Mouse (Mus musculus) stomach, embryonic 16.5 days (tissue): ENCODE results near the gene Ylpm1. TPM values are rescaled to one million over a fixed set of nuclear protein-coding genes. Genes with fewer than 3 reads are reported as not detected.

Experiments
- ATAC-seq: fragments of 200-750 bp; cut with Nextera tagmentation; 2 replicates; pipeline ENCODE4 v1.8.0; 2017; ENCODE audit warnings: moderate number of reproducible peaks, moderate TSS enrichment; ENCODE audit not compliant: insufficient read depth, low FRiP score
- H3K27ac ChIP-seq: fragments of 300-500 bp; sonication (generic); 2 replicates; pipeline ENCODE4 v1.5.1; 2014; ENCODE audit warnings: low read length
- H3K27me3 ChIP-seq: fragments of 300-500 bp; sonication (generic); 2 replicates; pipeline ENCODE4 v1.6.1; 2014; ENCODE audit warnings: low read length, control low read depth, mixed read lengths; ENCODE audit not compliant: control insufficient read depth, insufficient read depth
- H3K36me3 ChIP-seq: fragments of 300-500 bp; sonication (generic); 2 replicates; pipeline ENCODE4 v1.6.1; 2014; ENCODE audit warnings: low read length; ENCODE audit not compliant: control insufficient read depth, insufficient read depth
- H3K4me1 ChIP-seq: fragments of 300-500 bp; sonication (generic); 2 replicates; pipeline ENCODE4 v1.6.1; 2014; ENCODE audit warnings: low read length, control low read depth, mixed read lengths; ENCODE audit not compliant: control insufficient read depth, insufficient read depth
- H3K4me2 ChIP-seq: fragments of 300-500 bp; sonication (generic); 2 replicates; pipeline ENCODE4 v1.6.1; 2014; ENCODE audit warnings: low read depth, low read length, mixed read lengths
- H3K4me3 ChIP-seq: fragments of 300-500 bp; sonication (generic); replicated peaks from 2 replicates; pipeline ENCODE4 v1.5.1; 2014; ENCODE audit warnings: mild to moderate bottlenecking, low read length
- H3K9ac ChIP-seq: fragments of 300-500 bp; sonication (generic); 2 replicates; pipeline ENCODE4 v1.6.1; 2014; ENCODE audit warnings: low read length
- H3K9me3 ChIP-seq: fragments of 300-500 bp; sonication (generic); replicated peaks from 2 replicates; pipeline ENCODE4 v1.6.1; 2016; ENCODE audit warnings: low read length, control low read depth; ENCODE audit not compliant: control insufficient read depth
- WGBS: fragments of 180-500 bp; shearing (Covaris S2); extraction: QIAGEN DNeasy Blood & Tissue Kit; methylation state at CpG from one replicate; pipeline ENCODE4 v1.1.7; 2014; 5-methylcytosine and 5-hydroxymethylcytosine counted together
- polyA plus RNA-seq: library from polyadenylated mRNA; unstranded; fragments of >200 nt; fragmentation: Nextera tagmentation; extraction: Ambion mirVana; gene quantifications from 2 replicates; pipeline ENCODE4 v1.2.1, GENCODE M21; 2015

Ylpm1 gene
- polyA plus RNA-seq, 1 experiment from 2014 or later, result 22.3 TPM

GRCm38 (mm10) chr12:84996501-84997398 lies 629 bp downstream of the Ylpm1 start:
- ATAC-seq, result peak; percentile 37; the same call in 1 of the 2 replicates
- WGBS, result under 1% methylated on average over 43 of the region's 44 CpGs

GRCm38 (mm10) chr12:84999053-84999452 lies 2.9 kb downstream of the Ylpm1 start:
- Histone ChIP-seq H3K9ac (peak overlapping the region; percentile 39; the same call in 1 of the 2 replicates), H3K4me1 (peaks cover 20% of the 10 kb centered on the region), H3K4me3 (peak overlapping the region; percentile 14; the same call in 1 of the 2 replicates), H3K27me3 (no peaks in the 10 kb centered on the region), H3K36me3 (no peaks in the 10 kb centered on the region; the same call in 1 of the 2 replicates), H3K9me3 (no peaks in the 10 kb centered on the region), H3K27ac (no peak overlapping the region), H3K4me2 (peak overlapping the region; percentile 97)
- ATAC-seq, result no peak

More at GRCm38 (mm10) chr12:84996501-84997398, 629 bp downstream of the Ylpm1 start:
- Histone ChIP-seq H3K9ac (peak overlapping the region; percentile 97), H3K4me2 (peak overlapping the region; percentile 97), H3K4me3 (peak overlapping the region; percentile 96), H3K27me3 (no peaks in the 10 kb centered on the region), H3K9me3 (no peaks in the 10 kb centered on the region), H3K36me3 (no peaks in the 10 kb centered on the region; the same call in 1 of the 2 replicates), H3K4me1 (peaks cover 20% of the 10 kb centered on the region), H3K27ac (peak overlapping the region; percentile 85)

GRCm38 (mm10) chr12:85006206-85006605 lies 10.1 kb downstream of the Ylpm1 start:
- no peak for ATAC-seq
- Histone ChIP-seq H3K9me3 (no peaks in the 10 kb centered on the region), H3K27me3 (no peaks in the 10 kb centered on the region), H3K9ac (no peak overlapping the region), H3K4me3 (no peak overlapping the region), H3K4me1 (no peaks in the 10 kb centered on the region), H3K4me2 (no peak overlapping the region), H3K27ac (no peak overlapping the region), H3K36me3 (0 out of 2 replicates have a peak, but pooled peaks cover 2% of the 10 kb centered on the region)
- WGBS, result 86% methylated on average over 1 of the region's 1 CpGs

GRCm38 (mm10) chr12:85007021-85007420 lies 10.9 kb downstream of the Ylpm1 start:
- no peaks in the 10 kb centered on the region for H3K27me3 ChIP-seq
- H3K4me3 ChIP-seq, result no peak overlapping the region
- no peaks in the 10 kb centered on the region for H3K4me1 ChIP-seq
- no peak overlapping the region for H3K4me2 ChIP-seq
- H3K36me3 ChIP-seq, result peaks cover 8% of the 10 kb centered on the region; the same call in 1 of the 2 replicates
- H3K9ac ChIP-seq, result no peak overlapping the region
- no peak for ATAC-seq
- no peaks in the 10 kb centered on the region for H3K9me3 ChIP-seq
- H3K27ac ChIP-seq, result no peak overlapping the region

GRCm38 (mm10) chr12:85009776-85010175 lies 13.7 kb downstream of the Ylpm1 start:
- Histone ChIP-seq H3K36me3 (peaks cover 21% of the 10 kb centered on the region), H3K27ac (no peak overlapping the region), H3K27me3 (no peaks in the 10 kb centered on the region), H3K9ac (no peak overlapping the region), H3K4me2 (no peak overlapping the region), H3K4me3 (no peak overlapping the region), H3K4me1 (no peaks in the 10 kb centered on the region), H3K9me3 (no peaks in the 10 kb centered on the region)
- no peak for ATAC-seq
- 58% methylated on average over 1 of the region's 1 CpGs for WGBS

GRCm38 (mm10) chr12:85010541-85010940 lies 14.4 kb downstream of the Ylpm1 start:
- ATAC-seq, result no peak

GRCm38 (mm10) chr12:85012185-85012584 lies 16.1 kb downstream of the Ylpm1 start:
- H3K9ac ChIP-seq, result no peak overlapping the region
- ATAC-seq, result no peak
- no peaks in the 10 kb centered on the region for H3K27me3 ChIP-seq
- H3K4me2 ChIP-seq, result no peak overlapping the region
- WGBS, result 87% methylated on average over 2 of the region's 2 CpGs
- H3K4me1 ChIP-seq, result no peaks in the 10 kb centered on the region
- no peak overlapping the region for H3K27ac ChIP-seq
- no peaks in the 10 kb centered on the region for H3K9me3 ChIP-seq
- H3K36me3 ChIP-seq, result peaks cover 24% of the 10 kb centered on the region
- H3K4me3 ChIP-seq, result no peak overlapping the region

More at GRCm38 (mm10) chr12:85010541-85010940, 14.4 kb downstream of the Ylpm1 start:
- H3K9me3 ChIP-seq, result no peaks in the 10 kb centered on the region
- H3K36me3 ChIP-seq, result peaks cover 24% of the 10 kb centered on the region
- no peak overlapping the region for H3K4me3 ChIP-seq
- H3K9ac ChIP-seq, result no peak overlapping the region
- 86% methylated on average over 2 of the region's 2 CpGs for WGBS
- H3K4me2 ChIP-seq, result no peak overlapping the region
- no peaks in the 10 kb centered on the region for H3K27me3 ChIP-seq
- no peak overlapping the region for H3K27ac ChIP-seq
- H3K4me1 ChIP-seq, result no peaks in the 10 kb centered on the region

- H3K27ac ChIP-seq, result no peak overlapping the region
- H3K9ac ChIP-seq, result no peak overlapping the region
- H3K36me3 ChIP-seq, result no peaks in the 10 kb centered on the region
- ATAC-seq, result no peak
- H3K4me1 ChIP-seq, result 0 out of 2 replicates have a peak, but pooled peaks cover 2% of the 10 kb centered on the region
- H3K27me3 ChIP-seq, result no peaks in the 10 kb centered on the region
- H3K4me3 ChIP-seq, result no peak overlapping the region
- H3K4me2 ChIP-seq, result no peak overlapping the region
- no peaks in the 10 kb centered on the region for H3K9me3 ChIP-seq
- 100% methylated on average over 1 of the region's 1 CpGs for WGBS
These were observed 25.9 kb downstream of the Ylpm1 start for GRCm38 (mm10) chr12:85022071-85022470.

GRCm38 (mm10) chr12:85032710-85033109 lies 36.6 kb downstream of the Ylpm1 start:
- Histone ChIP-seq H3K9ac (no peak overlapping the region), H3K27me3 (no peaks in the 10 kb centered on the region), H3K36me3 (peaks cover 21% of the 10 kb centered on the region), H3K4me3 (no peak overlapping the region), H3K4me2 (no peak overlapping the region), H3K27ac (no peak overlapping the region), H3K9me3 (no peaks in the 10 kb centered on the region), H3K4me1 (no peaks in the 10 kb centered on the region)
- no peak for ATAC-seq
- 97% methylated on average over 2 of the region's 2 CpGs for WGBS
